Mouse (Mus musculus): ENCODE measurements around the gene Setd1a.
"Not testable (repeated sequence)": the region's sequence is repeated elsewhere in the genome, so short reads cannot be mapped to it uniquely, and the experiment has no call there.

The Setd1a gene

GRCm38 (mm10) chr7:127776426-127776825, at the start of gene Setd1a:
Gene Setd1a (plus strand): TSS chr7:127776670.
- H3K4me1 ChIP-seq (replicated peaks; ENCODE audit: low read depth, low read length), result peaks cover 59% of the 10 kb centered on the region
- H3K4me3 ChIP-seq (replicated peaks; ENCODE audit: low read length), result peak within 1 kb of the TSS; percentile 89
- no peaks in the 10 kb centered on the region for H3K27me3 ChIP-seq (ENCODE audit: insufficient read depth, low read length)
- TF ChIP-seq CTCF (conservative IDR thresholded peaks at IDR 0.05; ENCODE audit: low read length) (no peak), NANOG (IDR thresholded peaks at IDR 0.05; ENCODE audit: borderline replicate concordance, low read length) (no peak), POU5F1 (IDR thresholded peaks at IDR 0.05; ENCODE audit: borderline replicate concordance, low read length) (no peak)
- H3K9me3 ChIP-seq (ENCODE audit: low read length), result no peaks in the 10 kb centered on the region
- peaks cover 58% of the 10 kb centered on the region for H3K36me3 ChIP-seq (ENCODE audit: insufficient read depth, low read length)

- Histone ChIP-seq H3K4me1 (replicated peaks; ENCODE audit: low read depth, low read length) (peaks cover 44% of the 10 kb centered on the region), H3K9me3 (ENCODE audit: low read length) (no peaks in the 10 kb centered on the region), H3K4me3 (replicated peaks; ENCODE audit: low read length) (no peak overlapping the region), H3K27me3 (ENCODE audit: insufficient read depth, low read length) (0 out of 2 replicates have a peak, but pooled peaks cover 8% of the 10 kb centered on the region), H3K36me3 (ENCODE audit: insufficient read depth, low read length) (no peaks in the 10 kb centered on the region)
- TF ChIP-seq CTCF (conservative IDR thresholded peaks at IDR 0.05; ENCODE audit: low read length) (peak; percentile 45), NANOG (IDR thresholded peaks at IDR 0.05; ENCODE audit: borderline replicate concordance, low read length) (no peak), POU5F1 (IDR thresholded peaks at IDR 0.05; ENCODE audit: borderline replicate concordance, low read length) (no peak)
Observed at GRCm38 (mm10) chr7:127727898-127728297, 48.6 kb upstream of the Setd1a start.

DNA sequence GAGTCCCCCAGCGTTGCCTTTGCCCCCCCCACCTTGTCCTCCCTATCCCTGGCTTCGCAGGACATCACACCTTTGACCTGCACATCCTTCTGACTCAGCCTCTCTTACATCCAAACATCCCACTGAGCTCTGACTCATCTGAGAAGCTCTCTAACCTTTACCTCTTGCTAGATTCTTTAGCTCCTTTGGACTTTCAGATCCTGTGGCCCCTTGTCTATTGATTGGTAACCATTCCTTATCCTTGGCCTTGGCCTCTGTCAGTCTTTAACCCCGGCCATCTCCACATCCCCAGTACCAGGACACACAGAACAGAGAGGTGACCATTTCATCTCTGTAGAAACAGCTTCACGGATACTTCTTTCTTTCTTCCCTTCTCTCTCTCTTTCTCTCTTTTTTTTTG, 46.3 kb upstream of the Setd1a start:
- Histone ChIP-seq H3K27me3 (ENCODE audit: insufficient read depth, low read length) (0 out of 2 replicates have a peak, but pooled peaks cover 8% of the 10 kb centered on the region), H3K4me1 (replicated peaks; ENCODE audit: low read depth, low read length) (peaks cover 25% of the 10 kb centered on the region), H3K36me3 (ENCODE audit: insufficient read depth, low read length) (no peaks in the 10 kb centered on the region), H3K4me3 (replicated peaks; ENCODE audit: low read length) (no peak overlapping the region), H3K9me3 (ENCODE audit: low read length) (no peaks in the 10 kb centered on the region)
- no peak for TF ChIP-seq NANOG (IDR thresholded peaks at IDR 0.05; ENCODE audit: borderline replicate concordance, low read length)
- no peak for TF ChIP-seq POU5F1 (IDR thresholded peaks at IDR 0.05; ENCODE audit: borderline replicate concordance, low read length)
- no peak for TF ChIP-seq CTCF (conservative IDR thresholded peaks at IDR 0.05; ENCODE audit: low read length)

DNA sequence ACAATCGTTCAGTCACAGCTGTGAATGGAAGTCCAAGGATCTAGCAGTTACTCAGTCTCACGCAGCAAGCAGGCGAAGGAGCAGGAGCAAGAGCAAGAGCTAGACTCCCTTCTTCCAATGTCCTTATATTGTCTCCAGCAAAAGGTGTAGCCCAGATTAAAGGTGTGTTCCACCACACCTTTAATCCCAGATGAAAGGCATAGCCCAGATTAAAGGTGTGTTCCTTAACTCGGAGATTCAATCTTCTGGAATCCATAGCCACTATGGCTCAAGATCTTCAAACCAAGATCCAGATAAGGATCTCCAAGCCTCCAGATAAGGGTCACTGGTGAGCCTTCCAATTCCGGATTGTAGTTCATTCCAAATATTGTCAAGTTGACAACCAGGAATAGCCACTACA, 44.4 kb upstream of the Setd1a start, which contains the start of gene Ctf2:
TSS of gene Ctf2 (minus strand) at position 101 of the 400 bp plus-strand sequence.
- H3K36me3 ChIP-seq (ENCODE audit: insufficient read depth, low read length); H3K4me1 ChIP-seq (replicated peaks; ENCODE audit: low read depth, low read length); H3K27me3 ChIP-seq (ENCODE audit: insufficient read depth, low read length); H3K9me3 ChIP-seq (ENCODE audit: low read length); H3K4me3 ChIP-seq (replicated peaks; ENCODE audit: low read length): not testable (repeated sequence)

GRCm38 (mm10) chr7:127744366-127745045, 32.0 kb upstream of the Setd1a start, which contains the start of gene Fbxl19:
Gene Fbxl19 (plus strand): TSS chr7:127744543.
- Histone ChIP-seq H3K4me1 (replicated peaks; ENCODE audit: low read depth, low read length) (peaks cover 61% of the 10 kb centered on the region), H3K9me3 (ENCODE audit: low read length) (no peaks in the 10 kb centered on the region), H3K36me3 (ENCODE audit: insufficient read depth, low read length) (peaks cover 14% of the 10 kb centered on the region), H3K27me3 (ENCODE audit: insufficient read depth, low read length) (no peaks in the 10 kb centered on the region), H3K4me3 (replicated peaks; ENCODE audit: low read length) (peak within 1 kb of the TSS; percentile 92)
- TF ChIP-seq POU5F1 (IDR thresholded peaks at IDR 0.05; ENCODE audit: borderline replicate concordance, low read length) (no peak), CTCF (conservative IDR thresholded peaks at IDR 0.05; ENCODE audit: low read length) (peak; percentile 49), NANOG (IDR thresholded peaks at IDR 0.05; ENCODE audit: borderline replicate concordance, low read length) (no peak)

- peak overlapping the region; percentile 92 for H3K4me3 ChIP-seq (replicated peaks; ENCODE audit: low read length)
- H3K27me3 ChIP-seq (ENCODE audit: insufficient read depth, low read length), result no peaks in the 10 kb centered on the region
- H3K9me3 ChIP-seq (ENCODE audit: low read length), result no peaks in the 10 kb centered on the region
- TF ChIP-seq CTCF (conservative IDR thresholded peaks at IDR 0.05; ENCODE audit: low read length), result no peak
- TF ChIP-seq POU5F1 (IDR thresholded peaks at IDR 0.05; ENCODE audit: borderline replicate concordance, low read length), result no peak
- TF ChIP-seq NANOG (IDR thresholded peaks at IDR 0.05; ENCODE audit: borderline replicate concordance, low read length), result no peak
- H3K4me1 ChIP-seq (replicated peaks; ENCODE audit: low read depth, low read length), result peaks cover 68% of the 10 kb centered on the region
- H3K36me3 ChIP-seq (ENCODE audit: insufficient read depth, low read length), result peaks cover 21% of the 10 kb centered on the region
Observed at GRCm38 (mm10) chr7:127745251-127745651, 31.2 kb upstream of the Setd1a start.

GRCm38 (mm10) chr7:127745652-127746493, 30.6 kb upstream of the Setd1a start:
- Histone ChIP-seq H3K4me1 (replicated peaks; ENCODE audit: low read depth, low read length) (peaks cover 70% of the 10 kb centered on the region), H3K4me3 (replicated peaks; ENCODE audit: low read length) (peak overlapping the region; percentile 92), H3K36me3 (ENCODE audit: insufficient read depth, low read length) (peaks cover 27% of the 10 kb centered on the region), H3K27me3 (ENCODE audit: insufficient read depth, low read length) (no peaks in the 10 kb centered on the region), H3K9me3 (ENCODE audit: low read length) (no peaks in the 10 kb centered on the region)
- TF ChIP-seq CTCF (conservative IDR thresholded peaks at IDR 0.05; ENCODE audit: low read length), result no peak
- no peak for TF ChIP-seq POU5F1 (IDR thresholded peaks at IDR 0.05; ENCODE audit: borderline replicate concordance, low read length)
- TF ChIP-seq NANOG (IDR thresholded peaks at IDR 0.05; ENCODE audit: borderline replicate concordance, low read length), result no peak
